Mouse (Mus musculus) ES-CJ7 (cell line): ENCODE results near the gene Zbtb37.

Experiments used
- DNase-seq: peaks from one replicate; pipeline ENCODE4 v3.0.0; 2011; ENCODE audit warnings: low read depth, low spot score

Zbtb37 gene

DNA sequence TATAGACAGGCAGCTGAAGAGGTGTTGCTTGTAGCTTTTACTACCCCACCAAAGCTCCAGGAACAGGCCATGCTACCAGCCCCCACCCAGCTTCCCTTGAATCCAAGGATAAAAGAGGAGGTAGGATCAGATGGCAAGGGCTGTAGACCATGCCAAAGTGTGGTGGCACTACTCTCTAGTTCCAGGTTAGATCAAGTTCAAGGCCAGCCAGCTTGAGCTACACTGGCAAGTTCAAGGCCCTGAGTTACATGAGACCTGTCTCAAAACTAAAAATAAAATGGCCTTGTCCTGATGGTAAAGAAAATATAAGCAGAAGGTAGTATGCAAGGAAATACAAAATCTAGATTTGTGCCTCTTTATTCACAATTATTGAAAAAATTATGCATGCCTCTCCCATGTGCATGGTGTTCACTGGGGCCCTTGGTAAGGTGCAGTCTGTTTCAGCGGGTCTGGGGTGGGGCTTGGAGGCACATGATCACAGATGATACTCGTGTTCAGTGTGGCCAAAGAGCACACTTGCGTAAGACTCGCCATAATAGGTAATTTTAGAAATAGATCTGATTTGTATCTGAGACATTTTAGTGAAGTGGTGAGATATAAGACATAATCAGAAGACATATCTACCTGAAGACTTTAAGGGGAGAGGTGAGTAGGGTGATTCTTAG is 56.4 kb downstream of the Zbtb37 start, which contains the start of gene Serpinc1:
TSS of gene Serpinc1 (plus strand) at position 515 of the 665 bp plus-strand sequence.
- DNase-seq, result no peak

DNA sequence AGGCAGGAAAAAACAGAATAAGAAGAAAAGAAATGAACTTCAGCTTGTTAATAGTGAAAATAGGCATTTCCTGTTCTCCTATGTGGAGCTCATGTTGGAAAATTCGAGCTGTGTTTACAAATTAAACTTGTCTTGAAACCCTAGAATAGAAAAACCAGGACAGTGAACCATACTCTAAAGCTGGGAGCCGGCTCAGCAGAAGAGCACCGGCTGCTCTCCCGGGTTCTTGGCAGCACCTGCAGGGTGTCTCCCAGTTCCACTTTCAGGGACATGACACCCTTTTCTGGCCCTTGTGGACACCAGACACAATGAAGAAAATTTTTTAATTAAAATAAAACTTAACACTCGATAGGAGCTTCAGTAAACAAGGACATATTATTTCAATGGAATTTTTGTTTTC is 66.0 kb downstream of the Zbtb37 start:
- no peak for DNase-seq

DNA sequence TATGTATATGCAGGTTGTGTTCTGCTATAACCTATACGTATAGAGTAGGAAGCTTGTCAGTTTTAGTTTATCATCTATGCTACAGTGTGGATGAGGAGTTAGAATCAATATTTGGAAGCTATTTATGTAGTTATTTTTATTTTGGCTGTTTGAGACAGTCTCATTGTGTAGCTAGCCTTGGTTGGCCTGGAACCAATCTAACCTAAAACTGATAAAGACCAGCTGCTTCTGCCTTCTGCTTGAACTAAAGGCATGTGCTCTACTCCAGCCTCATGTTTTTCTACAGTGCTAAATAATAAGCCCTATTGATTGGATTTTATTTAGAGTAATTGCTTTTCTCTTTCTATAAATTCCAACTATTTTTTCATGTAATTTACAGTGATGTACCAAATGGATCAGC is 67.4 kb downstream of the Zbtb37 start:
- DNase-seq, result no peak

- no peak for DNase-seq
Observed at GRCm38 (mm10) chr1:160963199-160963598, 71.5 kb downstream of the Zbtb37 start.
